Mouse (Mus musculus) gastrocnemius, postnatal 14 days (tissue): ENCODE data around the gene Apoc1. TPM values are rescaled to one million over a fixed set of nuclear protein-coding genes. Genes with fewer than 3 reads are reported as not detected.

Source experiments
- DNase-seq: peaks from one replicate; pipeline ENCODE4 v3.0.0; 2021; ENCODE audit warnings: mixed read lengths
- intact Hi-C: fragments of 180-260 bp; cut with DNase I; formaldehyde crosslinking; loops from one replicate; pipeline ENCODE4 v1.15.1; 2025; ENCODE audit warnings: low total_unique reads
- long read RNA-seq, 2 experiments: library from polyadenylated mRNA; stranded (forward); transcript quantifications; one replicate each; pipeline ENCODE4 v2.0.0; 2021
- total RNA-seq, 2 experiments: library from RNA; stranded (reverse); gene quantifications; 2 replicates each; pipeline ENCODE4 v1.2.3; 2021

Apoc1 gene
- total RNA-seq, result 1 to 10 TPM in 1 of 2 experiments, not detected in 1; 1.3 TPM
- long read RNA-seq, experiment 1, result 0 reads
- long read RNA-seq, experiment 2, result 0 reads

DNA sequence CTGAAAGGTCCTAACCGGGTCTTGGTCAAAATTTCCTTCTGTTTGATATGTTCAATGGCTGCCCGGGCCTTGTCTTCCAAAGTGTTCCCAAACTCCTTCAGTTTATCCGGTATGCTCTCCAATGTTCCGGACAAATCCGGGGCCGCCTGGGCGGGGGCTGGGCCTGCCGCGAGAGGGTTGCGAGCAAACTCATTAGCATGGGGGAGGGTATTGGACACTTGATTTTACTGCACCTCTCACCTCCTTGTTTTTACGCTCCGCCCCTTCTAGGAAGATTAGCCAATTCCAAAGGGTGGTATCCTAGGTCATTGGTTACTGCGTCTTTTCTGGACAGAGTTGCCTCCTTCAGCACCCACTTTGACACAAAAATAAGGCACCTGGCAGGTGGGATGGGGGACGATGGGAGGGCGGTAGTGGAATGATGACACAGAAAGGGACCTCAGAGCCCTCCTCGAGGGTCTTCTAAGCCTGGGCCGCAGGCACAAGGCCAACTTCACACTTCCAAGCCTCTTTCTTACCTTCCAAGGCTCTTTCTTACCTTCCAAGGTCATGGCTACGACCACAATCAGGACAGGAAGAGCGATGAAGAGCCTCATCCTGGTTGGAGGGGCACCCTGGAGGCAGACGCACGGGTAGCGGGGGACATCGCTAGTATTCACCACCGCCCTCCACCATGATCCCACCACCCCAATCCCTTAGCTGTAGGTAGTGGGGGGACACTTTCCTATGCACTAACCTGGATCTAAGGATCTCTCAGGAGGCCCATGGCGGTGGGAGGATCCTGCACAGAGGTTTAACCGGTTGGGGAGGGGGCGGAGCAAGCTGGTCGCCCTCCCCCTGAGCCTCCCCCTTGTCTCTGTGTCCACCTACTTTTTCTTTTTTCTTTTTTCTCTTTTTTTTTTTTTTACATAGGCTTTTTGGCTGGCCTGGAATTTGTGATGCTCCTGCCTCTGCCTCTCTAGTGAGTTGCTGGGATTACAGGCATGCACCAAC is at the start of gene Apoc1:
Apoc1 (minus strand) TSS at position 788 of the 993 bp plus-strand sequence.
- intact Hi-C loops, result no loop called here

DNA sequence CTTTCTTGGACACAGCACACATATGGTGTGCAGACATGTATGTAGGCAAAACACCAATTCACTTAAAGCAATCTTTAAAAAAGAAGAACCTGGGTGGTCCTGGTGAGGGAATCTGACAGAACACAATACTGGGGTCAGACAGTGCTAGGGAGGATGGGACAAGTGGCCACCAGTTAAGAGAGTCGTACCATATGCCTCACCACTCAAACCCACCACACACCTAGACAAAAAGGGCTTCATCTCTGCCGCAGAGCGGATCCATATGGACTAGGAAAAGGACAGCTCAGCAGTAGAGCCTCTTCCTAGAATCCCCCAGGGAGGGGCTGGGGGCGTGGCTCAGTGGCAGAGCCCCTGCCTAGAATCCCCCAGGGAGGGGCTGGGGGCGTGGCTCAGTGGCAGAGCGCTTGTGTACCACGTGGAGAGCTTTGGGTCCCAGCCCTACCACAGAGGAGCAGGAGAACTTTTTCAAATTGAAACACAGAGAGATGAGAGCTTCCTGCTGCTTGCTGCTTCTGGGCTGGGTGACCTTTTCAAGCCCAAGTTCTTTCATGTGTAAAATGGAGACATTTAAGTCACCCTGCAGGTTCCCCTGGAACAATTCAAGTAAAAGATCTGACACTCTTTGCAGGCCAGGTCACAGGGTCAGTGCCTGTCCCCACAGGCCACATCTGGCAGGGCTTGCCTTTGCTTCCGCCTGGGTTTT is 49.0 kb upstream of the Apoc1 start:
- intact Hi-C loops, result no loop called here
- no peak for DNase-seq

More for the DNA sequence above, at the start of gene Apoc1:
- DNase-seq, result no peak

DNA sequence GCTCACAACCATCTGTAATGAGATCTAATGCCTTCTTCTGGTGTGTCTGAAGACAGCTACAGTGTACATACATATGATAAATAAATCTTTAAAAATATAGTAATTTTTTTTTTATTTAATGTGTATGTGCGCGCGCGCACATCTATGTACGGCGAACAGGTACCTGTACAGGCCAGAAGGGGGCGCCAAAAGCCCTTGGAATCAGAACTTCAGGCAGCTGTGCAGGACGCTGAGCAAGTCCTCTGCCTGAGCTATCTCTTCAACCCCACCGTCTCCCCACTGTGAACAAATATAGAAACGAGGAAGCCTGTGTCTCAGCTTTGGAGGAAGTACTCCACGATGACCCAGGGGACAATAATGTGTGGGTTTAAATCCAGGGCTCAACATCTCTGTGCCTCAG is 47.8 kb upstream of the Apoc1 start:
- intact Hi-C loops, result no loop called here
- no peak for DNase-seq

DNA sequence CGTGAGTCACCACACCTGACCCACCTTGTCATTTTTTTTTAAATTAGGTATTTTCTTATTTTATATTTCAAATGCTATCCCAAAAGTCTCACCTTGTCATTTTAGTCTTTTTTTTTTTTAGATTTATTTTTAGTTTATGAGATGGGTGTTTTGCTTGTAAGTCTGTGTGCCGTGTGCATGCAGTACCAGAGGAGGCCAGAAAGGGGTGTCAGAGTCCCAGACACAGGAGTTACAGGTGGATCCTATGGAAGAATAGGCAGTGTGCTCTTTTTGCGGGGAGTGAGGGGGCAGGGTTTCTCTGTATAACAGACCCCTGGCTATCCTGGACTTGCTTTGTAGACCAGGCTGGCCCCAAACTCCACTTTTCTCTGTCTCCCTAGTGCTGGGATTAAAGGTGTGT is 46.3 kb upstream of the Apoc1 start:
- DNase-seq, result no peak
- intact Hi-C loops, result no loop called here

DNA sequence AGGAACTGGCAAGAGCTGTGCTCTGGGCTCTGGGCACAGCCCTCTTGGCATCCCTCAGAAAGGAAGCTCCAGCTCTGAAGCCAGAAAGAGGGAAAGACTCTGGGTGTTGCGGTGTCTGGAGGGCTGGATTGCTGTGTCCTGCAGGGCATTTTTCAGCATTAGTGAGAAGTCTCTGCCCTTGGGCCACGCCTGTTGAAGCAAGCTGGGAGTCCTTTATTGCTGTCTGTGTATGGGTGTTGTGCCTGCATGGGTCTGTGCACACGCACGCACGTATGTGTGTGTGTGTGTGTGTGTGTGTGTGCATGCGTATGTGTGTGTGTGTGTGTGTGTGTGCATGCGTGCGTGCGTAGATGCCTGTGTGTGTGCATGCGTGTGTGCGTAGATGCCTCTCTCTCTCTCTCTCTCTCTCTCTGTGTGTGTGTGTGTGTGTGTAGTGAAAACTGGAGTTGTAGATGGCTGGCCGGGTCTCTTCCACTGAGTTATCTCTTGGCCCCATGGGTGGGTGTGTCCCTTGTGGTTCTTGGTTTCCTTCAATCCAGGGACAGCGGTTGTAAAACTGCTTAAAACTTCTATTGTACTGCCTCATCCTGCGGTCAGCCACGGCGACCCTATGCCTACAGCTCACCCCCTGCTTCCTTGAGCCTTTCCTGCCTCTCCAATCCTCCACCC is 44.1 kb upstream of the Apoc1 start:
- intact Hi-C loops, result no loop called here
- no peak for DNase-seq

- DNase-seq, result no peak
- intact Hi-C loops, result no loop called here
Observed at GRCm38 (mm10) chr7:19734178-19734666, 41.8 kb upstream of the Apoc1 start.

DNA sequence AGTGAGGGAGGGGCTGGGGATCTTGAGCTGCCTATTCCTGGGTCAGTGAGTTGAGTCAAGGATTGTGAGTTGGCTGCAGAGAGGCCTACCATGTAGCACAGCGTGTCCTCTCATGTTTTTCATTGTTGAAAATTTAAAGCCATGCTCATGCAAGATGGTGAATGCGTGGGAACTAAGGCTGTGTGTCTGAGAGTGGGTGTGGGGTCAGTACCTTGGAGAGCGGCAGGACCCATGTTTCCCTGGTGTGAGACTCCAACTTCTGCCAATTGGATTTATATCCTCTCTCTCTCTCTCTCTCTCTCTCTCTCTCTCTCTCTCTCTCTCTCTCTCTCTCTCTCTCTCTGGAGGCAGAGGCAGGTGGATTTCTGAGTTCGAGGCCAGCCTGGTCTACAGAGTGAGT is 34.1 kb upstream of the Apoc1 start:
- intact Hi-C loops, result no loop called here
- no peak for DNase-seq

GRCm38 (mm10) chr7:19724167-19724566 is 31.7 kb upstream of the Apoc1 start:
- intact Hi-C loops, result no loop called here
- no peak for DNase-seq

GRCm38 (mm10) chr7:19722754-19723195 is 30.3 kb upstream of the Apoc1 start:
- no peak for DNase-seq
- intact Hi-C loops, result no loop called here

DNA sequence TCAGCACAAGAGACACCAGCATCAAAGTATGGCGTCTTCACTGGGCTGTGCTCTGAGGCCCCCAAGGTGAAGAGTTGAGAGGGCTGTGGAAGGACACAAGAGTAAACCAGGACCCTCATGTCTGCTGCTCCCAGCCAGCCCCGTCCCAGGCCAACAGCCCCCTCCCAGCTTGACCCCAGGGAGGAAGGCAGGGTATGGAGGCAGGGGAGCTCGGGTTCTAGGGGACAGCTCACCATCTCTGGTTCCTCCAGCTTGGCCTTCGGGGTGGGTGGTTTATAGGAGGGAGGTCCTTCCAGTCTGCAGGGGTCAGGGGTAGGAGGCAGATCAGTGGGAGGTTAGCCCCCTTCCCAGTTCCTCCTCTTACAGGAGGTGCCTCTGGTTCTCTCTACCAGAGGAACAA is 26.7 kb upstream of the Apoc1 start:
- intact Hi-C loops, result no loop called here

DNA sequence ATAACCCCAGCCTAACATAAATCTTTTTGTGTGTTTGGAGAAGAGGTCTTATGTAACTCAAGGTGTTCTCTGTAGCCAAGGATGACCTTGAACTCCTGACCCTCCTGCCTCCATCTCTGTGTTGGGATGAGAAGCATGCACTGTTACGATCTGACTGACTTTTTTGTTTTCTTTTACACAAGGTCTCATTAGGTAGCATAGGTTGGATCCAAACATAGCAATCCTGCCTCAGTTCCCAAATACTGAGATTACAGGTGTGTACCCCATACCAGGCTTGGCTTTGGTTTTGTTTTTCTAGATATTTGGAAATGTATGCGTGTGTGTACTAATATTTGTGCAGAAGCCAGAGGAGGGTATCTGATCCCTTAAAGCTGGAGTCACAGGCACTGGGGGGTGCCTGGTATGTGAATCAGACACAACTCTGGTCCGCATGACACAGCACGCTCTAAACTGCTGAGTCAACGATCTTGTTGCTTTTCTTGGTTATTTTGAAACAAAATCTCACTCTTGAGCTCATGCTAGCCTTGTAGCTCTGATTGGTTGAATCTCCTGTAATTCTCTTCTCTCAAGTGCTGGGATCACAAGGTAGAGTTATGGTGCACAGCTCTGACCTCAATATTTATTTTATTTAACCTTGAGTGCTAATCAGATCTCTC is 26.0 kb upstream of the Apoc1 start:
- intact Hi-C loops, result no loop called here

More for the DNA sequence above, 26.7 kb upstream of the Apoc1 start:
- no peak for DNase-seq

DNA sequence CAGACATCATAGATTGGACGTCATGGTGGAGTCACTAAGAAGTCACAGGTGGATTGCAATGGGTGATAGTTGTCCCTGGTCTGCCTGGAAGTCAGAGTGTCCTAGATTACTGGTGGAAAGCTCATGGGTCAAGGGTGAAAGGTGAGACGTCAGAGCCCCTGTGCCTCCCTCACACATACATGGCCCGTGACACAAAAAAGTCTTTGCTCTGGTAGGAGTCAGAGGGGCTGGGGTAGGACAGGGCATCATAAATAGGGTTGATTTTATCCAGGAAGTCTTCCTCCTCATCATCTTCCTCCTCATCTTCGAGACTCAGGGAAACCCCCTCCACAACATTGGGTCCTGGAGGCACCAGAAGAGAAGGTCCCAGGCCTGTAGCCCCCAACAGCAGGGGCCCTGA is 24.9 kb upstream of the Apoc1 start:
- intact Hi-C loops, result no loop called here

More for the DNA sequence above, 26.0 kb upstream of the Apoc1 start:
- DNase-seq, result no peak

GRCm38 (mm10) chr7:19716822-19717221 is 24.4 kb upstream of the Apoc1 start:
- no peak for DNase-seq
- intact Hi-C loops, result no loop called here

More for the DNA sequence above, 24.9 kb upstream of the Apoc1 start:
- DNase-seq, result no peak

GRCm38 (mm10) chr7:19716055-19716682 is 23.7 kb upstream of the Apoc1 start:
- intact Hi-C loops, result no loop called here
- DNase-seq, result no peak

- intact Hi-C loops, result no loop called here
- peak; percentile 99 for DNase-seq
Observed at GRCm38 (mm10) chr7:19715239-19716054, 23.0 kb upstream of the Apoc1 start, which contains the start of gene Tomm40. Gene Tomm40 (minus strand): TSS chr7:19715438.

- intact Hi-C loops, result no loop called here
- peak; percentile 37 for DNase-seq
Observed at GRCm38 (mm10) chr7:19714836-19715235, 22.4 kb upstream of the Apoc1 start.

DNA sequence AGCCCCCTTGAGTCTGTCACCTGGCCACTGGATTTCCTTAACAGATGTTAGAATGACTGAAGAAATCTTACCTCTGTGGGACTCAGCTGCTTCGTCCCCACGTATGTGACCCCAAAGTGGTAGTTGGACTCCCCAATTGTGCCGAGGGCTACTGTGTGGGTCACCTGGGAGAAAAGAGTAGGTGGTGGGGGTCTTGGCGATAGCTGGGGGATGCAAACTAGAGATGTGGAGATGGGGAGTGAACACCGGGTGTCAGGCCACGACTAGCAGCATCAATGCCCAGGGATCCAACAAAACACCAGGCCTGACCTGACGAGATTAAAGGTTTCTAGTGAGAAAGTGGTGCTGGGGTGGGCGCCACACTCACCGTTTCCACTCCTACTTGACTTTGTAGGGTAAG is 21.1 kb upstream of the Apoc1 start:
- intact Hi-C loops, result no loop called here
- no peak for DNase-seq

GRCm38 (mm10) chr7:19713196-19713595 is 20.7 kb upstream of the Apoc1 start:
- intact Hi-C loops, result no loop called here
- no peak for DNase-seq
